Mouse (Mus musculus) lung, embryonic 15.5 days (tissue): ENCODE measurements around the gene Mansc4. TPM values are rescaled to one million over a fixed set of nuclear protein-coding genes. Genes with fewer than 3 reads are reported as not detected.
A peak's percentile ranks its signal among the peaks of the same experiment; 100 is the strongest.

Experiments used
- ATAC-seq: fragments of 200-750 bp; cut with Nextera tagmentation; 2 replicates; pipeline ENCODE4 v1.8.0; 2017; ENCODE audit warnings: moderate number of reproducible peaks, borderline replicate concordance; ENCODE audit not compliant: low FRiP score, low TSS enrichment; ENCODE audit errors: extremely low read depth
- H3K27ac ChIP-seq: fragments of 300-500 bp; sonication (generic); 2 replicates; pipeline ENCODE4 v1.5.1; 2015; ENCODE audit warnings: moderate library complexity, mild to moderate bottlenecking, inconsistent platforms
- H3K27me3 ChIP-seq: fragments of 300-500 bp; sonication (generic); 2 replicates; pipeline ENCODE4 v1.6.1; 2015; ENCODE audit warnings: inconsistent platforms
- H3K36me3 ChIP-seq: fragments of 300-500 bp; sonication (generic); 2 replicates; pipeline ENCODE4 v1.6.1; 2015; ENCODE audit warnings: inconsistent platforms
- H3K4me1 ChIP-seq: fragments of 300-500 bp; sonication (generic); 2 replicates; pipeline ENCODE4 v1.6.1; 2015; ENCODE audit warnings: inconsistent platforms
- H3K4me2 ChIP-seq: fragments of 300-500 bp; sonication (generic); 2 replicates; pipeline ENCODE4 v1.6.1; 2015; ENCODE audit warnings: inconsistent platforms, mild to moderate bottlenecking, moderate library complexity
- H3K4me3 ChIP-seq: fragments of 300-500 bp; sonication (generic); 2 replicates; pipeline ENCODE4 v1.5.1; 2015; ENCODE audit warnings: mild to moderate bottlenecking, inconsistent platforms
- H3K9ac ChIP-seq: fragments of 300-500 bp; sonication (generic); 2 replicates; pipeline ENCODE4 v1.6.1; 2015; ENCODE audit warnings: inconsistent platforms
- H3K9me3 ChIP-seq: fragments of 300-500 bp; sonication (generic); 2 replicates; pipeline ENCODE4 v1.6.1; 2016; ENCODE audit warnings: inconsistent platforms
- WGBS: fragments of 180-500 bp; shearing (Covaris S2); methylation state at CpG from one replicate; pipeline ENCODE4 v1.1.7; 2015; 5-methylcytosine and 5-hydroxymethylcytosine counted together
- polyA plus RNA-seq: library from polyadenylated mRNA; unstranded; fragments of >200 nt; fragmentation: Nextera tagmentation; extraction: Ambion mirVana; gene quantifications from 2 replicates; pipeline ENCODE4 v1.2.1, GENCODE M21; 2015

The Mansc4 gene
- polyA plus RNA-seq, 1 experiment from 2014 or later = 6.9 TPM

GRCm38 (mm10) chr6:147076878-147077277, 10.0 kb downstream of the Mansc4 start:
- H3K4me2 ChIP-seq = no peak overlapping the region
- peaks cover 3% of the 10 kb centered on the region; the same call in 1 of the 2 replicates for H3K4me1 ChIP-seq
- no peak for ATAC-seq
- no peaks in the 10 kb centered on the region for H3K9me3 ChIP-seq
- no peak overlapping the region for H3K4me3 ChIP-seq
- WGBS = 83% methylated on average over 8 of the region's 8 CpGs
- no peak overlapping the region for H3K27ac ChIP-seq
- no peak overlapping the region for H3K9ac ChIP-seq
- no peaks in the 10 kb centered on the region for H3K27me3 ChIP-seq
- 0 out of 2 replicates have a peak, but pooled peaks cover 9% of the 10 kb centered on the region for H3K36me3 ChIP-seq

GRCm38 (mm10) chr6:147075808-147076387, 10.9 kb downstream of the Mansc4 start:
- Histone ChIP-seq H3K9me3 (no peaks in the 10 kb centered on the region), H3K36me3 (peaks cover 19% of the 10 kb centered on the region), H3K4me2 (no peak overlapping the region), H3K27ac (peak overlapping the region; percentile 82), H3K4me3 (no peak overlapping the region), H3K4me1 (peaks cover 3% of the 10 kb centered on the region; the same call in 1 of the 2 replicates), H3K27me3 (no peaks in the 10 kb centered on the region), H3K9ac (no peak overlapping the region)
- ATAC-seq = peak; percentile 95
- 24% methylated on average over 5 of the region's 5 CpGs for WGBS

GRCm38 (mm10) chr6:147064944-147065261, 21.9 kb downstream of the Mansc4 start:
- Histone ChIP-seq H3K36me3 (peaks cover 30% of the 10 kb centered on the region), H3K27me3 (no peaks in the 10 kb centered on the region), H3K4me2 (no peak overlapping the region), H3K4me1 (no peaks in the 10 kb centered on the region), H3K4me3 (no peak overlapping the region), H3K9me3 (no peaks in the 10 kb centered on the region), H3K9ac (no peak overlapping the region), H3K27ac (no peak overlapping the region)
- ATAC-seq = no peak
- 90% methylated on average over 6 of the region's 6 CpGs for WGBS

GRCm38 (mm10) chr6:147064226-147064943, 22.4 kb downstream of the Mansc4 start:
- ATAC-seq = no peak
- Histone ChIP-seq H3K4me1 (no peaks in the 10 kb centered on the region), H3K27me3 (no peaks in the 10 kb centered on the region), H3K4me3 (no peak overlapping the region), H3K9me3 (no peaks in the 10 kb centered on the region), H3K27ac (no peak overlapping the region), H3K9ac (no peak overlapping the region), H3K36me3 (peaks cover 30% of the 10 kb centered on the region), H3K4me2 (no peak overlapping the region)
- 84% methylated on average over 10 of the region's 10 CpGs for WGBS

GRCm38 (mm10) chr6:147062694-147063093, 24.1 kb downstream of the Mansc4 start:
- Histone ChIP-seq H3K4me3 (no peak overlapping the region), H3K4me2 (no peak overlapping the region), H3K4me1 (no peaks in the 10 kb centered on the region), H3K27ac (no peak overlapping the region), H3K27me3 (no peaks in the 10 kb centered on the region), H3K9ac (no peak overlapping the region), H3K9me3 (no peaks in the 10 kb centered on the region), H3K36me3 (peaks cover 30% of the 10 kb centered on the region)
- ATAC-seq = no peak
- WGBS = 82% methylated on average over 7 of the region's 7 CpGs

- Histone ChIP-seq H3K36me3 (peaks cover 33% of the 10 kb centered on the region), H3K4me2 (no peak overlapping the region), H3K9me3 (no peaks in the 10 kb centered on the region), H3K27me3 (no peaks in the 10 kb centered on the region), H3K4me1 (no peaks in the 10 kb centered on the region), H3K4me3 (no peak overlapping the region), H3K9ac (no peak overlapping the region), H3K27ac (no peak overlapping the region)
- 68% methylated on average over 7 of the region's 7 CpGs for WGBS
- no peak for ATAC-seq
Measured at GRCm38 (mm10) chr6:147062034-147062433, 24.8 kb downstream of the Mansc4 start.

GRCm38 (mm10) chr6:147061630-147062029, 25.2 kb downstream of the Mansc4 start:
- Histone ChIP-seq H3K4me2 (no peak overlapping the region), H3K9me3 (no peaks in the 10 kb centered on the region), H3K36me3 (peaks cover 35% of the 10 kb centered on the region), H3K4me1 (no peaks in the 10 kb centered on the region), H3K27me3 (no peaks in the 10 kb centered on the region), H3K9ac (no peak overlapping the region), H3K27ac (no peak overlapping the region), H3K4me3 (no peak overlapping the region)
- no peak for ATAC-seq
- WGBS = 87% methylated on average over 9 of the region's 9 CpGs

- Histone ChIP-seq H3K27ac (no peak overlapping the region), H3K4me3 (no peak overlapping the region), H3K27me3 (no peaks in the 10 kb centered on the region), H3K4me2 (no peak overlapping the region), H3K4me1 (no peaks in the 10 kb centered on the region), H3K36me3 (peaks cover 49% of the 10 kb centered on the region), H3K9ac (no peak overlapping the region), H3K9me3 (no peaks in the 10 kb centered on the region)
- no peak for ATAC-seq
- 70% methylated on average over 7 of the region's 7 CpGs for WGBS
Measured at GRCm38 (mm10) chr6:147059326-147059725, 27.5 kb downstream of the Mansc4 start.

GRCm38 (mm10) chr6:147055374-147055977, 31.4 kb downstream of the Mansc4 start:
- no peak overlapping the region for H3K27ac ChIP-seq
- no peaks in the 10 kb centered on the region for H3K27me3 ChIP-seq
- no peak overlapping the region for H3K4me3 ChIP-seq
- no peaks in the 10 kb centered on the region for H3K4me1 ChIP-seq
- no peak for ATAC-seq
- H3K9ac ChIP-seq = no peak overlapping the region
- H3K4me2 ChIP-seq = no peak overlapping the region
- peaks cover 54% of the 10 kb centered on the region for H3K36me3 ChIP-seq
- no peaks in the 10 kb centered on the region for H3K9me3 ChIP-seq
- 81% methylated on average over 10 of the region's 10 CpGs for WGBS

- H3K36me3 ChIP-seq = peaks cover 68% of the 10 kb centered on the region
- no peak overlapping the region for H3K4me2 ChIP-seq
- WGBS = 87% methylated on average over 19 of the region's 19 CpGs
- H3K27me3 ChIP-seq = no peaks in the 10 kb centered on the region
- H3K4me1 ChIP-seq = no peaks in the 10 kb centered on the region
- no peak overlapping the region for H3K9ac ChIP-seq
- H3K4me3 ChIP-seq = no peak overlapping the region
- no peak overlapping the region for H3K27ac ChIP-seq
- no peak for ATAC-seq
- no peaks in the 10 kb centered on the region for H3K9me3 ChIP-seq
Measured at GRCm38 (mm10) chr6:147053785-147054646, 32.8 kb downstream of the Mansc4 start.

- H3K27ac ChIP-seq = no peak overlapping the region
- H3K4me2 ChIP-seq = no peak overlapping the region
- no peaks in the 10 kb centered on the region for H3K27me3 ChIP-seq
- WGBS = 90% methylated on average over 9 of the region's 9 CpGs
- H3K4me1 ChIP-seq = no peaks in the 10 kb centered on the region
- peaks cover 81% of the 10 kb centered on the region for H3K36me3 ChIP-seq
- H3K9me3 ChIP-seq = no peaks in the 10 kb centered on the region
- no peak overlapping the region for H3K9ac ChIP-seq
- no peak for ATAC-seq
- H3K4me3 ChIP-seq = no peak overlapping the region
Measured at GRCm38 (mm10) chr6:147052440-147052839, 34.4 kb downstream of the Mansc4 start.
